Mouse (Mus musculus): ENCODE measurements around the gene Tada1. TPM values are rescaled to one million over a fixed set of nuclear protein-coding genes. Genes with fewer than 3 reads are reported as not detected.

The Tada1 gene
- polyA plus RNA-seq (2012; rRNA removed), result 17.3 and 18.3 TPM in 2 replicates

DNA sequence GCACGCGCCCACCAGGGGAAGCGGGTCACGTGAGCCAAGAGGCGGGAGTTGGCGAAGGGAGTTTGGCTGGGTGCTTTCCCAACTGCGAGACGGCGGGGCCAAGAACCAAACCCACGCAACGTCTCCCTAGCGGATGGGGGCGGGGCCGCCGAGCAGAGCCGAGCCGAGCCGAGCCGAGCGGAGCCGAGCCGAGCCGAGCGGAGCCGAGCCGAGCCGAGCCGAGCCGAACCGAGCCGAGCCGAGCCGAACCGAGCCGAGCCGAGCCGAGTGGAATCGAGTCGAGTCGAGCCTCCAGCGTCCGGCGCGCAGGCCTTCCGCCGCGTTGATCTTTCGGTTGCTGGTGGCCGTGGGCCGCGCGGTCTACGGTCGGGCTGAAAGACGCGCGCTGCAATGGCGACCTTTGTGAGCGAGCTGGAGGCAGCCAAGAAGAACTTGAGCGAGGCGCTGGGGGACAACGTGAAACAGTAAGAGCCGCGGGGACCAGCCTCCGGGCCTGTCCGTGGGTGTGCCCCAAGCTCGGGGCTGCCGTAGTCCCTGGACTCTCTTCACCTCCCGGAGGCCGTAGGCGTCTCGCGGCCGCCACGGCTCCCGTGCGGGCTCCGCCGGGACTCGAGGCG, at the start of gene Tada1:
Gene Tada1, plus strand, starts transcription at position 85 of the 617 bp plus-strand sequence.

DNA sequence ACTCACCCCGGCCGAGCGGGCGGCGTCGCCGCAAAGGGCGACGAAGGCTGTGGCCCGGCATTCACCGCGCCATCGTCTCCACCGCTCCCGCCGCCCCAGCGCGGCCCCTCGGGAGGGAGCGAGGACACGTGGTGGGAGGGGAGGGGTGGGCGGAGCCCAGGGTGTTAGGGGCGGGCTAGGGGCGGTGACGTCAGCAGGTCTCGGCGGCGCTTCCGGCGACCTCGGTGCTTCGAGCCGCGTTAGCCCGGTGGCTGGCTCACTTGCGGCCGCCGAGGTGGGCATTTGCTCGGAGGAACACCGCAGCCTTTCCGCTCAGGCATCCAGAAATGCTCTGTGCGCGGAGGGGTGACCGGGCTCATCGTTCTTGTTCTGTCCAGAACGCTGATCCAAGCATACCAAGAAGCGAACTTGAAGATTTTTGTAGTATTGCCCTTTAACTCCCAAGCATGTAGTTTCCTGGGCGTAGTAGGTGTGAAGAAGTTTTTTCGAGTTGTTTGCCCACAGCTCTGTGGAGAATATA, 30.9 kb downstream of the Tada1 start, which contains the start of gene Pogk:
Gene Pogk, minus strand, starts transcription at position 163 of the 520 bp plus-strand sequence.

Other genes with a start within 250 kb of the Tada1 start
- gene Gpa33, start 248.9 kb upstream of the Tada1 start, polyA plus RNA-seq (2012; rRNA removed), result 0.58 and 1.3 TPM in 2 replicates
- gene Mael, start 140.3 kb upstream of the Tada1 start, polyA plus RNA-seq (2012; rRNA removed), result 0.67 and 1.0 TPM in 2 replicates
- gene Ildr2, start 125.0 kb upstream of the Tada1 start, polyA plus RNA-seq (2012; rRNA removed), result 11.5 and 20.8 TPM in 2 replicates
- gene Pogk, start 30.8 kb downstream of the Tada1 start, polyA plus RNA-seq (2012; rRNA removed), result 13.8 and 14.7 TPM in 2 replicates
- gene Gm4846, start 118.5 kb downstream of the Tada1 start, polyA plus RNA-seq (2012; rRNA removed), result not detected in 2 replicates